Mouse (Mus musculus): ENCODE measurements at regions not wholly inside any gene's neighbourhood (a gene's known extent, or its start where the extent isn't known, plus 50 kb on each side); places are given as distances from the start of the nearest gene placed in this dataset.

DNA sequence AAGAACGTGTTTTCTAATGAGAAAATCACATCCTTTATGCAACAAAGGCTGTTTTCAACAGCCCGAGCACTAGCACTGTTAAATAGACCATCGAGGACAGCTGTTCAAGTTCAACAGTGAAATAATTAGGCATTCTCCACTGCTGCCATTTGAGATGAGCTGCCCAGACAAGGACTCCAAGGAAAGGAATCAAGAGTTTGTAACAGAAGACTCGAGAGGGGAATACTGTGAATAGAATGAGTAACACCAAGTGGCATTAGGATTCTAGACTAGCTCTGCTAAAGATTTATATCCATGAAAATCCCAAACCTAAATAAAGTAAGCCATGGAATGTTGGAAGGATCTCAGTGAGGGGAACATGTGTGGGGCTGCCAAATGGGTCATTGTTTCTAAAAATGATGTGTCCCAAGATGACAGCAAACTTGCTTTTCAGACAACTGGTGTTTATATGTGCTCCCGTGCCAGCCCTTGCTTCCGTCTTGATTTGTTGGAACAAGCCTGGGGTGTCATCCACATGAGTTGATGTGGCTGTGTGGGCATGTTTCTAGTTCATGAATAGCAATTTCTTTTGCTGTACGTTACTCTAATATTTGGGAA lies 72.1 kb upstream of the Itga4 start:
- TF ChIP-seq SIN3A (IDR thresholded peaks at IDR 0.05; ENCODE audit: low read length) (no peak), NELFE (IDR thresholded peaks at IDR 0.05; ENCODE audit: low read depth, low read length) (no peak), POLR2AphosphoS2 (IDR thresholded peaks at IDR 0.05; ENCODE audit: low read length) (no peak), GABPA (IDR thresholded peaks at IDR 0.05; ENCODE audit: low read depth, low read length) (no peak), ZKSCAN1 (IDR thresholded peaks at IDR 0.05; ENCODE audit: low read depth, low read length) (no peak), TBP (IDR thresholded peaks at IDR 0.05; ENCODE audit: low read depth, low read length) (no peak), RAD21 (IDR thresholded peaks at IDR 0.05; ENCODE audit: low read depth, low read length) (no peak), EP300 (IDR thresholded peaks at IDR 0.05; ENCODE audit: low read depth in 1 of 2, low read length in 2 of 2) (no peak)

All from MEL (cell line).